Mouse (Mus musculus): ENCODE data around the gene Tex12. TPM values are rescaled to one million over a fixed set of nuclear protein-coding genes. Genes with fewer than 3 reads are reported as not detected.

Tex12 gene
- total RNA-seq, 2 experiments from 2014 or later = not detected

- ATAC-seq (ENCODE audit: poor library complexity, severe bottlenecking) = no peak
Measured at GRCm38 (mm10) chr9:50561918-50562360, 814 bp upstream of the Tex12 start.

GRCm38 (mm10) chr9:50555094-50555446 lies 6.1 kb downstream of the Tex12 start, which contains the start of gene Bco2:
Gene Bco2, minus strand, starts transcription at chr9:50555181.
- ATAC-seq (ENCODE audit: poor library complexity, severe bottlenecking) = no peak; the same call in 1 of the 2 replicates

- ATAC-seq (ENCODE audit: poor library complexity, severe bottlenecking) = peak; percentile 92
Measured at GRCm38 (mm10) chr9:50554241-50555093, 6.7 kb downstream of the Tex12 start, which contains the start of gene Il18. Gene Il18, plus strand, starts transcription at chr9:50554827.

GRCm38 (mm10) chr9:50553547-50553946 lies 7.6 kb downstream of the Tex12 start:
- ATAC-seq (ENCODE audit: poor library complexity, severe bottlenecking) = peak; percentile 50

GRCm38 (mm10) chr9:50552206-50552605 lies 8.9 kb downstream of the Tex12 start:
- ATAC-seq (ENCODE audit: poor library complexity, severe bottlenecking) = peak; percentile 55

- ATAC-seq (ENCODE audit: poor library complexity, severe bottlenecking) = no peak
Measured at GRCm38 (mm10) chr9:50548936-50549335, 12.2 kb downstream of the Tex12 start.

GRCm38 (mm10) chr9:50547859-50548478 lies 13.2 kb downstream of the Tex12 start:
- ATAC-seq (ENCODE audit: poor library complexity, severe bottlenecking) = peak; percentile 81

GRCm38 (mm10) chr9:50542401-50542800 lies 18.7 kb downstream of the Tex12 start:
- no peak for ATAC-seq (ENCODE audit: poor library complexity, severe bottlenecking)

- ATAC-seq (ENCODE audit: poor library complexity, severe bottlenecking) = peak; percentile 64
Measured at GRCm38 (mm10) chr9:50540170-50540569, 21.0 kb downstream of the Tex12 start.

- ATAC-seq (ENCODE audit: poor library complexity, severe bottlenecking) = peak; percentile 53
Measured at GRCm38 (mm10) chr9:50537295-50537694, 23.8 kb downstream of the Tex12 start.

- ATAC-seq (ENCODE audit: poor library complexity, severe bottlenecking) = no peak
Measured at GRCm38 (mm10) chr9:50536603-50537135, 24.5 kb downstream of the Tex12 start.

GRCm38 (mm10) chr9:50535930-50536329 lies 25.2 kb downstream of the Tex12 start:
- no peak for ATAC-seq (ENCODE audit: poor library complexity, severe bottlenecking)

GRCm38 (mm10) chr9:50533791-50534190 lies 27.3 kb downstream of the Tex12 start:
- no peak for ATAC-seq (ENCODE audit: poor library complexity, severe bottlenecking)

GRCm38 (mm10) chr9:50533328-50533727 lies 27.8 kb downstream of the Tex12 start:
- ATAC-seq (ENCODE audit: poor library complexity, severe bottlenecking) = peak; percentile 66

GRCm38 (mm10) chr9:50530890-50531289 lies 30.2 kb downstream of the Tex12 start:
- no peak for ATAC-seq (ENCODE audit: poor library complexity, severe bottlenecking)

- peak; percentile 81 for ATAC-seq (ENCODE audit: poor library complexity, severe bottlenecking)
Measured at GRCm38 (mm10) chr9:50528293-50528892, 32.7 kb downstream of the Tex12 start, which contains the start of gene Pts. Gene Pts, minus strand, starts transcription at chr9:50528724.

GRCm38 (mm10) chr9:50527860-50528259 lies 33.3 kb downstream of the Tex12 start:
- ATAC-seq (ENCODE audit: poor library complexity, severe bottlenecking) = peak; percentile 37

- no peak for ATAC-seq (ENCODE audit: poor library complexity, severe bottlenecking)
Measured at GRCm38 (mm10) chr9:50525585-50525984, 35.5 kb downstream of the Tex12 start.

GRCm38 (mm10) chr9:50524936-50525335 lies 36.2 kb downstream of the Tex12 start:
- ATAC-seq (ENCODE audit: poor library complexity, severe bottlenecking) = no peak

- ATAC-seq (ENCODE audit: poor library complexity, severe bottlenecking) = peak; percentile 67
Measured at GRCm38 (mm10) chr9:50522574-50522973, 38.6 kb downstream of the Tex12 start.

GRCm38 (mm10) chr9:50521562-50521961 lies 39.6 kb downstream of the Tex12 start:
- no peak for ATAC-seq (ENCODE audit: poor library complexity, severe bottlenecking)

Data from megakaryocyte, adult 5-6 weeks (primary cell).